Mouse (Mus musculus): ENCODE data around the gene Stat5b.
A peak's percentile ranks its signal among the peaks of the same experiment; 100 is the strongest.

The Stat5b gene

GRCm38 (mm10) chr11:100870256-100870967 is 19.9 kb upstream of the Stat5b start:
- peak; percentile 18 to 41 for DNase-seq (ENCODE audit: low spot score in 2 of 2)

GRCm38 (mm10) chr11:100865618-100866017 is 15.1 kb upstream of the Stat5b start:
- DNase-seq (ENCODE audit: low spot score in 2 of 2): no peak

GRCm38 (mm10) chr11:100863141-100863540 is 12.6 kb upstream of the Stat5b start:
- no peak for DNase-seq (ENCODE audit: low spot score in 2 of 2)

GRCm38 (mm10) chr11:100861836-100862235 is 11.3 kb upstream of the Stat5b start:
- DNase-seq (ENCODE audit: low spot score in 2 of 2): no peak

- DNase-seq (ENCODE audit: low spot score in 2 of 2): no peak
Observed at GRCm38 (mm10) chr11:100861335-100861734, 10.8 kb upstream of the Stat5b start.

GRCm38 (mm10) chr11:100860198-100861048 is 9.9 kb upstream of the Stat5b start:
- DNase-seq (ENCODE audit: low spot score in 2 of 2): peak; percentile 13 to 26

- no peak for DNase-seq (ENCODE audit: low spot score in 2 of 2)
Observed at GRCm38 (mm10) chr11:100859579-100860075, 9.1 kb upstream of the Stat5b start.

- peak; percentile 40 for DNase-seq (ENCODE audit: low spot score in 2 of 2)
Observed at GRCm38 (mm10) chr11:100858935-100859578, 8.5 kb upstream of the Stat5b start, which contains the start of gene Stat5a. Stat5a (plus strand) TSS chr11:100859351.

- no peak for DNase-seq (ENCODE audit: low spot score in 2 of 2)
Observed at GRCm38 (mm10) chr11:100857960-100858359, 7.4 kb upstream of the Stat5b start.

- no peak for DNase-seq (ENCODE audit: low spot score in 2 of 2)
Observed at GRCm38 (mm10) chr11:100855178-100855577, 4.7 kb upstream of the Stat5b start.

GRCm38 (mm10) chr11:100854268-100854667 is 3.7 kb upstream of the Stat5b start:
- DNase-seq (ENCODE audit: low spot score in 2 of 2): no peak

GRCm38 (mm10) chr11:100853018-100853417 is 2.5 kb upstream of the Stat5b start:
- no peak for DNase-seq (ENCODE audit: low spot score in 2 of 2)

- no peak for DNase-seq (ENCODE audit: low spot score in 2 of 2)
Observed at GRCm38 (mm10) chr11:100852088-100852487, 1.6 kb upstream of the Stat5b start.

GRCm38 (mm10) chr11:100850778-100851528 is 429 bp upstream of the Stat5b start:
- DNase-seq (ENCODE audit: low spot score in 2 of 2): peak; percentile 31 to 47

- no peak for DNase-seq (ENCODE audit: low spot score in 2 of 2)
Observed at GRCm38 (mm10) chr11:100849456-100850037, 977 bp downstream of the Stat5b start.

GRCm38 (mm10) chr11:100848789-100849379 is 1.6 kb downstream of the Stat5b start:
- no peak for DNase-seq (ENCODE audit: low spot score in 2 of 2)

GRCm38 (mm10) chr11:100848080-100848479 is 2.4 kb downstream of the Stat5b start:
- DNase-seq (ENCODE audit: low spot score in 2 of 2): no peak

- DNase-seq (ENCODE audit: low spot score in 2 of 2): no peak
Observed at GRCm38 (mm10) chr11:100847572-100847971, 3.0 kb downstream of the Stat5b start.

GRCm38 (mm10) chr11:100845793-100846192 is 4.7 kb downstream of the Stat5b start:
- no peak for DNase-seq (ENCODE audit: low spot score in 2 of 2)

GRCm38 (mm10) chr11:100844121-100844520 is 6.4 kb downstream of the Stat5b start:
- DNase-seq (ENCODE audit: low spot score in 2 of 2): no peak

All from right cerebral cortex, adult 2 months (tissue).